Mouse (Mus musculus) fat pad, adult 2 months (tissue): Measurements from ENCODE around the gene Stbd1.
A peak's percentile ranks its signal among the peaks of the same experiment; 100 is the strongest.

Experiments used
- DNase-seq: peaks from one replicate; pipeline ENCODE4 v3.0.0-alpha.2; 2011; ENCODE audit warnings: low read depth, low spot score; ENCODE audit errors: extremely low read depth

Stbd1 gene

DNA sequence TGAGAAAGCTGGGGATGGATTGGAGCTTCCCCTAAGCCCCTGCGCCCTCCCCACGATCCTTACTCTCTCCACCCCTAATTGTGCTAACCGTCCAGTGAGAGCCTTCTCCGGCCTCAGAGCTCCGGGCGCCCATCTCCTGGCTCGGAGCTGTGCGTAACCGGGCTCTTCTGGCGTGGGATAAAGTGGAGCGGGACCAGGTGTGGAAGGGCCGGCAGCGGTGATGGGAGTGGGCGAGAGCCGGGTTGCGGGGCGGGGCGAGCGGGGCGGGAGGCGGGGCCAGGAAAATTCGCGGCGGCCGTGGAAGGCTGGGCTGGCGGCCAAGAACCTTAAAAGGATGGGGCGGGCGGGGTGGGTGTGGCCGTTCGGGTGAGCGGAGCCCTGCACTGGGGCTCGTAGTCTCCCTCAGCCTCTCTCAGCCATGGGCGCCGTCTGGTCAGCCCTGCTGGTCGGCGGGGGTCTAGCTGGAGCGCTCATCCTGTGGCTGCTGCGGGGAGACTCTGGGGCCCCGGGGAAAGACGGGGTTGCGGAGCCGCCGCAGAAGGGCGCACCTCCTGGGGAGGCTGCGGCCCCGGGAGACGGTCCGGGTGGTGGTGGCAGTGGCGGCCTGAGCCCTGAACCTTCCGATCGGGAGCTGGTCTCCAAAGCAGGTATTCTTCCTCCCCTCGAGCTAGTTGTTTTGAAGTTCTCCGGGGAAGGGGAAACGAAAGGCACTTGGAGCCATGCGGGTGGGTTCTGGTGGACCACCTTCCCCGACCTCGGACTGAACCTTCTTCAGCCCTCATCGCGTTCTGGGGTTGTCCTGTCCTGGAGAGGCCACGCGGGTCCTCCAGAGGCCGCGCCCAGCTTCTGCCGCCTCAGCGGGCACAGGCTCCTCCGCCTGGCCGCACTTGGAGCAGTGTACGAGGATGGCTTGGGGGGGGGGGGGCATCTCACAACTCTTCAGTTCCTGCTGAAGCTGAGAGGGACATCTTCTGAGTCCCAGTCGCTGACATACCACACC is at the start of gene Stbd1:
Gene Stbd1 (plus strand): TSS at position 351 of the 1,000 bp plus-strand sequence.
- no peak for DNase-seq

DNA sequence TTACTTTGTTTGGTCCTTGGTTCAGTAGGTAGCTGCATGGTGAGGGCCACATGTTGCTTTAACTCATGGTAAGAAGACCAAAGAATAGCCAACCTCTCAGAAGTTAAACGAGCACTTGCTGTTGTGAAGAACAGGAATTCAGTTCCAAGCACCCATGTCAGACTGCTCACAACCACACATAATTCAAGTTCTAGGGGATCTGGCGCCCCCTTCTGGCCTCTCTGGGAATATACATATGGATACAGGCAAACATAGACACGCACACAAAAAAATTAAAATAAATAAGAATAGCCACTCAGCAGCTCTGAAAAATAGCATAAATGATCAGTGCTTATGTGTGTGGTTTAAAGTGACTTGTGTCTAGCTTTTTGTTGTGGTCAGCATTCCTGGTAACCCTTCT is 48.9 kb upstream of the Stbd1 start:
- DNase-seq, result no peak

DNA sequence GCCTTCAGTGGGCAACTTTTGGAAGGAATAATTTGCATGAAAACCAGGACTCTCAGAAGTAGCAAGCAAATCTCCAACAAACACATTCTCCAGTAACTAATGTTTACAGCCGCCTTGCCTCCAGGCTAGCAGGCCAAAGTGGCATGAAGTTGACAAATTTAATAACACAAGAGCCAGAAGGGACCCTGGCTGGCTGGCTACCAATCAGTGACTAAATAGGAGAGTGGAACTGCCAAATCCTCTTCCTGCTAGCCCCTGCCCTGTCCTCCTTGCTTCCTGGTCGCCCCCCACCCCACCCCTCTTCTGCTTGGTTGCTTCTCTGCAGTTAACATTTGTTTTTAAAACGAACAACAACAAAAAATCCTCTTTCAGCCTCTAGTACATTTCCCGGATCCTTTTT is 48.4 kb upstream of the Stbd1 start:
- no peak for DNase-seq

DNA sequence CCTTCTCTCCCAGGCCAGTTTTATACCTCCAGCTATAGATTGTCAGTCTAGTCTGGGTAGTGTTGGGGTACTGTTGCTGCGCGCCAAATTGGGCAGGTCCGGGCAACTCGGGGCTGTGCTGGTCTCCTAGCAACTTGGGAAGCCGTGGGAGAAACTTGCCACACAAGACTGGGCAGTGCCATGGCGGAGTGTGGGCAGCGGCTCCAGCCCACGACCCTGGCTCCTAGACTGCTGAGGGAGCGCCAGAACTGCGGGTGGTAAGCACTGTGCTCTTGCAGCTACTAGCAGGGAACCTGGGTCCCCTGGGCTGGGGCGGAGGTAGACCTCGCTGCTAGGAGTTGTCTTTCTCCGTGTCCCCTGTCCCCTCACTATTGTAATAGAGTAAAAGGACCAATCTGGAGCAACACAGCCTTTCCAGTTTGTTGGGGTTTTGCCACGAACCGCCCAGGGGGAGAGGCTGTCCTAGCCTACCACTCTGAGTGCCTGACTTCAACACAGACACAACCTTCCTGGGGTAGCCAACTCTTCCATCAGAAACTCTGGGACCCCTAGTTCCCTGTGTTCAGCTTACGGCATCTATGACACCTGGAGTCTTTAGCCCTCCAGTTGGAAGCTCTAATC is 47.8 kb upstream of the Stbd1 start, which contains the start of gene Fam47e:
Gene Fam47e (plus strand): TSS at position 179 of the 621 bp plus-strand sequence.
- peak; percentile 40 for DNase-seq

DNA sequence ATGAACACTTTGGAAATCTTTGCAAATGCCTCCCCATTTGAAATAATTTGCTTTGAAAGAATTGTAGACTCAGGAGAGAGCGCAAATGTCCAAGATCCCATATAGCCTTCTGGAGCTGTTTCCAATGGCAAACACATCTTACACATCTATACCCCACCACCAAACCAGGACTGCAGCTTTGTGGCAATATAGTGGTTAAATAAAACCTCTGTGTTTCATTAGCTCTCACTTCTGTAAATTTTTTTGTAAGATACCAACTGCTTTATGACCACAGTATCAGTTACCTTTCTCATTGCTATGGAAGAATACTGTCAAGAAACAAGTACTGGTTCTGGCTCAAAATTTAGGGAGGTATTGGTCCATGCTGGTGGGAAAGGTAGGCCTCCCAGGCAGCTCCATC is 46.9 kb upstream of the Stbd1 start:
- DNase-seq, result no peak

DNA sequence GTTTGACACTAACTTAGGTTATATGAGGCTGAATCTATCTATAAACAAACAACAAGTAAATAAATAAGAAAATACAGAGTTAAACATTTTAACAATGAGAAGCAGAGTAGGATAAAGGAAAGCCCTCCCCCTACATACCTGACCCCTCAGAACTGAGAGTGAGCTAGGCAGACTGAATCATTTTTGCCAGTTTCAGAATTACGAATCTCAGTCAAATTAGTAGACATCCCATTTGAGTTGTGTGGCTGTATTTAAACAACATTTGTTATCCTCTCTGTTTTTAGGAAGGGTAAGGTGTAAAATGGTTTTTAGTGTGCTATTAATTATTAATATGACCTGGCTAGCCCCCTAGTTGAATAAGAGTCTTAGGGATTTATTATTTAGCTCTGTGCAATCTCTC is 45.3 kb upstream of the Stbd1 start:
- no peak for DNase-seq

DNA sequence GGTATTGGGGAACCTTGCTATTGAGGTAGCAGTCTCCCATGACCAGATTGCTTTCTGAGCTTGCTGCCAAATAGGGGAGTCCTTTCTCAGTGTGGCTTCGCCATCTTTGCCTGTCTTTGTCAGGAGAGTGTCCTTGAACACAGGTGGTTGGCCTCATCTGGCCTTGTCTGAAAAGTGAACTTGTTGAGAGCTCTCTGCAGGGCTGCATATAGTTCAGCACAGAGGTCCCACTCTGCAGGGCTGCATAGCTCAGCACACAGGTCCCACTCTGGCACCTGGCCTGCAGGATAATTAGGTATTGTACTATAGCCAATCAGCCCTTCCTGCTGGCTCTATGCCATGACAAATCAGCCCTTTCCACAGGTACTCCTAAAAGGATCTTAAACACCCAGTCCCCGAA is 42.6 kb upstream of the Stbd1 start:
- no peak for DNase-seq

DNA sequence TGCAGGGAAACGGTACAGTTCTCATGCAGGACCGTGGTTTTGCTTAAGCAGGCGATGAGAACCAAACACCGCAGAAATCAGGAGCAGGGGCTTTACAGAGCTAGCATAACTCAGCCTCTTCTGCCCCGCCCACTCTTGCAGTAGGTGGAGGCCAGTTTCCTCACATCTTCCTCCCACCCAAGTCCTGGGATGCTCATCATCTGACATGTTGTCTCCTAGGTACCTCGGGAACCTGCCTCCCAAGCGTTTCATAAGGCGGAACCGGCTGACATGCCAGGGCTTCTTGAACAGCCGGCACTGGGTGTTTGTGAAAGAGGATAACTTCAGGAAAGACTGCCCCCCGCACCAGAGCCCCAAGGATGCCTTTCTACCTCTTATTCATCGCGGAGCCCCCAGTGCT is 40.8 kb upstream of the Stbd1 start:
- DNase-seq, result no peak

DNA sequence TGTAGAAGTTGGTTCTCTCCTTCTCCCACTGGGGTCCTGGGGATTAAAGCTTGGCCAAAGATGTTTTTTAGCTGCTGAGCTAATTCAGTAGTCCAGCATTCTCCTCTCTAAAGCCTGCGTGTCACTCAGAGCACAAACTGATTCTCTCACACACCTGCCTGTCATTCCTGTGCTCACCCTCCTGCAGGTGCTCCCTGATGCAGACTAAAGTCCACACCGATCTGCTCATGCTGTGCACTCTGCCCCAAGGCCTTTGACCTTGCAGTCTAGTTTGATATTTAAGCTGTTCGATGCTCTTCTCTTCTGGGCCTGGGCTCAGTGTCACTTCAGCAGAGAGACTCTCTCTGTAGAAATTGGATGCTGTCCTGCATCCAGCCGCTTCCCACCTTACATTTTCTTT is 31.6 kb upstream of the Stbd1 start:
- DNase-seq, result no peak

DNA sequence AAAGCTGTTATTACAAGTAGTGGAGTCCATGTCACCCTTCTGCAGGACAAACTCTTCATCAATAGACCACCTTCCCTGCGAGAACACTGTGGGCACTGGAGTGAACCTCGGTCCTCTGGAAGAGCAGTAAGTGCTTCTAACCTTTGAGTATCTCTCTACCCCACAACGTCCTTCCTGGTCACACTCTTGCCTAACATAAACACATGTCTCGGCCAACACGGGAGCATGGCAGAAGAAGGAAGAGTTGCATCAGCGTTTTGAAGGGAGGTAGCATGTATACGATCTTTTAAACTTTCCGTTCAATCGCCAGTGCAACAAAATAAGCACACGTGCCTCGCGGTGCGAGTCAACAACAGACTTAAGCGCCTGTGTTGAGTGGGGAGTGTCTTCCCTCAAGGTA is 23.3 kb upstream of the Stbd1 start:
- DNase-seq, result no peak

DNA sequence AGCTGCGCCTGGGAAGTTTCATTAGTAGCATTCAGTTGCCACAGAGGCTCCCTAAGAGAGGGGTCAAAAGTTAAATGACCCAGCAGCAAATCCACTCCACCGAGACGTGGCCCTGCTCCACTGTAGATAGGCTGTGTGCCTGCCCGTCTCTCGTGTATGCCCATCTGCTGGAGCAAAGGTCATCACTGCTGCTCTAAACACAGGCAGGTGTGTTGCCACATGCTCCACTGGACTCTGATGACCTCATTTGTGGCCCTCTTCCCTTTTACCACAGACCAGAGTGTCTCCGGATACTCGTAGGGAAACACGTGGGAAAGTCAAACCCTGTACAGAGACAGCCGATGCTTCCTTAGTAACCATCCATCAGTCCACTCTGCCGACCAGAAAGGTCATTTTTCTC is 16.9 kb upstream of the Stbd1 start:
- no peak for DNase-seq

DNA sequence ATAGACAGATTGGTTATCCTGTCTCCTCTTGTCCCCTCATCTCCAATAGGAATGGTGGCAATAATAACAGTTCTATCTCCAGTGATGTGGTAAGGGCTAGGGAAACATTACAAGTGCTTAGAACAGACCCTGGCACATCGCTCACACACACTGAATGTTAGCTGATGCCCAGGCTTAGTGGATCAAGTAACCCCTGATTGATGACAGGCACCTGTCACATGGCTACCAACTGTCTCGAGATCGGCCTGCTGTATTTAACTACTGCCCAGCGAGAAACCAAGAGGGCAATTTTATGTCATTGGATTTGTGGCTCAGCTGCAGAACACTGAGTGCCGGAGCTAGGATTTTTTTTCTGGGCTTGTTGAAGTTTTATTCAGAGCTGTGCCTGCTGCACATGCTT is 7.8 kb upstream of the Stbd1 start:
- DNase-seq, result no peak

DNA sequence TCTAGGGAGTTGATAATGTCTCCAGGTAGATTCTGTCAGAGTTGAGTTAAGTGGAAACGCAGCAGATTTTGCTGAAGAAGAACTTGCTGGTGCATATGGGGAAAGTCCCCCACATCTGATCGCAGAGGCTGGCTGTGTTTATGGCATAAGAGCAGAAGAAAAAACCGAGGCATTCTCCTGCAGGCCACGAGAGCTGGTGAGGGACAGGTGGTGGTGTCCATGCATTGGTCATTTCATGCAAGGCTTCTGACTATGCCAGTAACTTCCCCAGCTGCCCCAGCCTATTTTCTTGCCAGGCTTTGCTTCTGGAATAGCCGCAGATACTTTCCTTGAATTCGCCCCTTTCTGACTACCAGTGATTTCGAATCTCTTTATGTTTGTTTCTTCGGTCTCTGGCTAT is 6.0 kb upstream of the Stbd1 start:
- DNase-seq, result no peak

DNA sequence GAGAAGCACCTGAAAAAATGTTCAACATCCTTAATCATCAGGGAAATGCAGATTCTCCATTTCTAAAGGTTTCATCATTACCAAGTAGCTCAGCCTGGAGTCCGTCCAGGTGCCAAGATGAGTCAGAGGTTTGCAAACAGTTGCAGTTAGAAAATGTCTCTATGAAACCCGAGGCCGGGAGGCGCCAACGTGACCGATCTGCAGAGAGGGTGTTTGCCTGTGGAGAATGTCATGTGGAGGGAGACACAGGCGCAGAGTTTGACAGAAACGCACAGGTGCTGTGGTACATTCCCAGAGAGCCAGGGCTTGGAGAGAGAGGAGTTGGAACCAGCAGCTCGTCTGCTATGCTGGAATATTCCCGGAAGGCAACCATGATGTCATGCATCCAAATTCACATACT is 3.8 kb upstream of the Stbd1 start:
- DNase-seq, result no peak

DNA sequence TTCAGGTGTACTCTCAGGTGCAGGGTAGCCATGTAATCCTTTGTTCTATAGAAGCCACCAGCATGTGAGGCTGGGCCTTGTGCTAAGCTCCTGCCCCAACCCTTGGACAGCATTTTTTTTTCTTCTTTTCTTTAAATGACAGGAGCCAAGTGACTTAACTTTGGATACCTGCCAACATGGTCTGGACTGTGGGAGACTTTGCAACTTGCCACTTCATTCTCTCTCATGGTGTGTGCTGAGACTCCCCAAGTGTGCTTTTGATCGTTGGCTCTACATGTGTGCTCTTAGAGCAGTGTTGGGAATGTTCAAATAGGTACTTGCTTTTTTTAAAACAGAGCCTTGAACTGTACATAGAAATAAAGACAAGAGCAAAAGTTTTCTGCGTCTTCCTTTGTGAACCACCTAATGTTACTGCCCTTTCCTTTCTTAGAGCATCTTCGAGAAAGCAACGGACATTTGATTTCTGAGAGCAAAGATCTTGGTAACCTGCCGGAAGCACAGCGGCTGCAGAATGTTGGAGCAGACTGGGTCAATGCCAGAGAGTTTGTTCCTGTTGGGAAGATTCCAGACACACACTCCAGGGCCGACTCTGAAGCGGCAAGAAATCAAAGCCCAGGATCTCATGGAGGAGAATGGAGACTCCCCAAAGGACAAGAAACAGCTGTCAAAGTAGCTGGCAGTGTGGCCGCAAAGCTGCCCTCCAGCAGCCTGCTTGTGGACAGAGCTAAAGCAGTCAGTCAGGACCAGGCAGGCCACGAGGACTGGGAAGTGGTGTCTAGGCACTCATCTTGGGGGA is 1.8 kb downstream of the Stbd1 start:
- DNase-seq, result no peak

DNA sequence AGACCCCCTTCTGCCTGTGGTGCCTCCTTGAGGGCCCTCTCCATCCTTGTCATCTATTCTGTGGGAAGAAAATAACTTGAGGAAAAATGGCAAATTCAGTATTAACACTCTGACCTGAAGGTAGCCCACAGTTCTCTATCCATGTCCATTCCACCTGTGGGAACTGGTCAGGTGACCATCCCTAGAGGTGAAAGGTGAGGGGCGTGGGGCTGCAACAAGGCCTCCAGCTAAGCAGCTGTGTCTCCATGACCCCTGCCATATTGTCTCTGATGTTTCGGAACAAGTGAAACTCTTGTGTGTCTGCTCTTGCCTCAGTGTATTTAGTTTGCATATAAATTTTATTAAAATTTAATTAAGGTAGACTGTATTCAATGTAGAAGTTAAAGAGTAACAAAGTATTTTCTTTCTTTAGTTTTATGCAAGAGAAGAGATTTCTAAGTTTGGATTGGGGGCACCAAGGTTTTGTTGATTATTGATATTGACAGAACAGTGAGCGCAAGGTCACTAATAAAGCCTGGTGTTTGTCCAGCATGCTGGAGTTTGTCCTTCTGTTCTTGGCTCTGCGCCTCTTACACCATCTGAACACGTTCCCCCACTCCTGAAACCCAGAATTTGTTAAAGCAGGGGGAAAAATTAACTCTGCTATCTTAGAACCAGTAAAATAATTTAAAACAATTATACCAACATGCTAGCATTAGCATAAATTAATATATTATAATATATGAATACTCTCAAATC is 4.8 kb downstream of the Stbd1 start:
- no peak for DNase-seq

DNA sequence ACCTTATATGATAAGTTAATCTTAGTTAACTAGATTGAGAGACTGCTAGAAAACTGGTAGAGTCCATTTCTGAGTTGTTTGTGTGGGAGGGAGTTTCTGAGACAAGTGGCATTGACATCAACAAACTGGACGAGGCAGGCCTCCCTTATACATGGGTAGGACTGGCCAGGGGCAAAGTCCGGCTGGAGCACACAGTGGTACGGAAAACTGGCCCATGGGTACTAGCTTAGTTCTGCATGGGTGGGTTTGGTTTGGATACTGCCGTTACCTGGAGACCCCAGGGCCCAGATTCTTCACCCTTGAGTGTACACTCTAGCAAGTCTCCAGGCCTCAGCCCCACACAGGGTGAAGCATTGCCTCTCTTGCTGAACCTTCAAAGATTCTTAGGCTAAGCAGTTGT is 9.9 kb downstream of the Stbd1 start:
- DNase-seq, result no peak

DNA sequence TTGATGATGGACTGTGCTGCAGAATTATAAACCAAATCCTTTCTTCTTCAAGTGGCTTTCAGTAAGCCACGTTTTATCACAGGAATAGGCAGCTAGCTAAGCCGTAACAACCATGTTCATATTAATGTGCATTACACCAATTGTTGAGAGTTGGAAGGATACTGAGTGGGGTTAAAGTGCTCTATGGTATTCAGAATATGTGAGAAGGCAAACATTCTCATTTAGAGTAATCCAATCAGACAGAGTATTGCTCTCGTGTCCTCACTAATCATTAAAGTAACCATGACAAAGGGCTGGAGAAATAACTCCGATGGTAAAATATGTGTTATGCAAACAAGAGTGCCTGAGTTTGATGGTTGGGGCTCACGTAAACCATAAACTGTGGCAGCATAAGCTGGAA is 19.0 kb downstream of the Stbd1 start:
- no peak for DNase-seq

DNA sequence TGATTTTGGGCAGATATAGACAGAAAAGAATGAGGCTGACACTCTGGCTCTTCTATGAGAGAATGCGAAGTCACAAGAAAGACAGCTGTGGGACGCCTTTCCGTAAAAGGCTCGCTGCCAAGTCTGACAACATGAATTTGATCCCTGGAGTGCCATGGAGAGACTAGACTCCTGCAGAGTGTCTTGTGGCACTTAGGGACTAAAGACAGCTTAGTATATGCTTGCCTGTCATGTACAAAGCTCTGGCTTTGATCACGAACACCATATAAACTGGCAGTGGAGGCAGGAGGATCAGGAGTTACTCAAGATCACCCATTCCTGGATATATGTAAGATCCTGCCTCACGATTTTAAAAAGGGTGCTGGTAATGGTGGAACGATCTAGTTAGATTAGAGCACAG is 25.1 kb downstream of the Stbd1 start:
- DNase-seq, result no peak

DNA sequence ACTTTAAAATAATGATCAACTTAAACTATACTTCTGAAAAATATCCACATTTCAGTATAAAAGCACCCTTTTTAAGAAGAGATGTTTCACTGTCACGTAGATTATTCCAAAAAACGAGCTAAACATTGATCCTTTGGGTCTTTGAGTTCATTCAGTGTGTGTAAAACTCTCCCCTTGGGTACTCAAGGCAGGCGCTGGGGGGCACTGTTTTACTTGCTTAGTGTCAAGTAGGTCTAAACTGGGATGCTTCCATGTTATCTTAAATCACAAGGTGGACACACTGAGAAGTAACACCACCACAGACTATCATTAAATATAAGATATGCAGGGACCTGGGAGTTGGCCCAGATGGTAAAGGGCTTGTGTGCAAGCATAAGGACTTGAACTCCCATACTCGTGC is 30.7 kb downstream of the Stbd1 start:
- no peak for DNase-seq

DNA sequence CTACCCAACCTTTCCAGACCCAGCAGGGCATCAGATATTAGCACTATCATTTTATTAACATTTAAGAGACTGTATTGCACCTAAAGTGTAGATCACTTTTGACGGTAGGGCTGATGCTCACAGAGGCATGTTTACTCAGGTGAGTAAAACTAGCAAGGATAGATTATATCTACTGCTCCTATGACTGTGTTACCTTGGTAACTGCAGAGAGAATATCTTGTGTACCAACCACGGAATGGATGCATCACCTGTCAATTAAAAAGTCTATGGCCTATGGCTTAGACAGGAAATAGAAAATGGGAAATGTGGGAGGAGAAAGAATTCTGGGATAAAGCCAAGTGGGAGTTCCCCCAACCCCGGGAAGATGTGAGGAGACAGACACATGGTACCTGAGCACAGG is 32.1 kb downstream of the Stbd1 start:
- no peak for DNase-seq
